Mouse (Mus musculus): ENCODE measurements around the gene Olfr447.
A peak's percentile ranks its signal among the peaks of the same experiment; 100 is the strongest.

The Olfr447 gene

GRCm38 (mm10) chr6:42908578-42908977, at the start of gene Olfr447:
Gene Olfr447, plus strand, starts transcription at chr6:42908878.
- DNase-seq (ENCODE audit: low spot score): no peak

GRCm38 (mm10) chr6:42860222-42860819, 48.4 kb upstream of the Olfr447 start:
- DNase-seq (ENCODE audit: low spot score): peak; percentile 34

- no peak for DNase-seq (ENCODE audit: low spot score)
Measured at GRCm38 (mm10) chr6:42869695-42870094, 39.0 kb upstream of the Olfr447 start.

DNA sequence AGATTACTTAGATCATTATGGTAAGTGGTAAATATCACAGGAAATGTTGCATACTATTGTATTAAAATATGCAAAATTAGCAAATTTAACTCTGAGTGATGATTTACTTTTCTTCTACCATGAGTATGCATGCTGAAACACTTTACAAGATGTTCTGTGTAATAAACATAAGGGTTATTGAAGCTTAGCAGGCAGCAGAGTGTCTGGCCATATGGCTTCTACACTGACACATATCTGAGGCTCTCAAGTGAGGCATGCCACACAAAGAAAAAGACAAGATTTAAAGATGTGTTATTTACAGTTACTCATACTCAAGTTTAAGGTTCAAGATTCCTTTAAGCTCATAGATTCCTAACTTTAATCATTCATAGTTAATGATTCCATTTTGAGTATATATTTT, 32.4 kb upstream of the Olfr447 start:
- no peak for DNase-seq (ENCODE audit: low spot score)

- DNase-seq (ENCODE audit: low spot score): no peak
Measured at GRCm38 (mm10) chr6:42890141-42890540, 18.5 kb upstream of the Olfr447 start, which contains the start of gene Olfr448. Gene Olfr448, plus strand, starts transcription at chr6:42890441.

GRCm38 (mm10) chr6:42900345-42900744, 8.3 kb upstream of the Olfr447 start:
- DNase-seq (ENCODE audit: low spot score): no peak

DNA sequence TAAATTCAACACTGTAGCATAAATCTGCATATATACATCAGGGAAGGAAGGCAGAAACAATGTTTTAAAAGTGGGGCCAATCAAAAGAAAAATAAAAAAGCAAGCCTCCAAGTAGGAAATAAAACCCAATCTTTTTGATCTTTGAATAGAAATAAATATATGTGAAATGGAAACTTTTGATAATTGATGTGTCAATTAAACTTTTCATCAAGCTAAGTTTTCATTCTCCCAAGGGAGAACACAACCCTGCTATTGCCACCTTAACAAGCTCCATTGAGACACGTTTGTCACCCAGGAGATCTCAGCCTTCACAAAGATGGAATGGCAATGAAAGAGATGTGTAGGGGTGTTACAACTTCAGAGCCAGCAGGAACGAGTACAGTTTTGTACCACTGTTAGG, 12.4 kb downstream of the Olfr447 start, which contains the start of gene Olfr446:
Gene Olfr446, plus strand, starts transcription at position 301 of the 400 bp plus-strand sequence.
- DNase-seq (ENCODE audit: low spot score): no peak

DNA sequence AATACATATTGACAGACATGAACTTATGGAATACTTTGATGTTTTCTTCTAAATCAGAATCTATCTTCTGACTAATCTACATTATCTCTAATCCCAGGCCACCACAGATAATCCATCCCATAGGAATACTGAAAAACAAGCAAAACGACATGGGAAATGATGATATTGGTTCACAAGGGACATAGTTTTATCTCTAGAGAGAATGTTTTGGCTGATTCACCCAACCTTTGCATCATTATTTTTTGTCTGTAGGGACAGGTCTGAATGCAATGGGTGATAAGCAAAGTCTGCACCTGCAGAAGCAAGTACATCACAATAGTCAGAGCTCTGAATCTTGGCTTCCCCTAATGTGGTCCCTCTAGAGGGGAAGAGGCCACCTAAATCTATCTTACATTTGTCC, 40.1 kb downstream of the Olfr447 start, which contains the start of gene Olfr444:
Gene Olfr444, plus strand, starts transcription at position 301 of the 400 bp plus-strand sequence.
- no peak for DNase-seq (ENCODE audit: low spot score)
